Comparison of ENCODE assay signal across 8 mouse cellular contexts in the genomic region with DNA sequence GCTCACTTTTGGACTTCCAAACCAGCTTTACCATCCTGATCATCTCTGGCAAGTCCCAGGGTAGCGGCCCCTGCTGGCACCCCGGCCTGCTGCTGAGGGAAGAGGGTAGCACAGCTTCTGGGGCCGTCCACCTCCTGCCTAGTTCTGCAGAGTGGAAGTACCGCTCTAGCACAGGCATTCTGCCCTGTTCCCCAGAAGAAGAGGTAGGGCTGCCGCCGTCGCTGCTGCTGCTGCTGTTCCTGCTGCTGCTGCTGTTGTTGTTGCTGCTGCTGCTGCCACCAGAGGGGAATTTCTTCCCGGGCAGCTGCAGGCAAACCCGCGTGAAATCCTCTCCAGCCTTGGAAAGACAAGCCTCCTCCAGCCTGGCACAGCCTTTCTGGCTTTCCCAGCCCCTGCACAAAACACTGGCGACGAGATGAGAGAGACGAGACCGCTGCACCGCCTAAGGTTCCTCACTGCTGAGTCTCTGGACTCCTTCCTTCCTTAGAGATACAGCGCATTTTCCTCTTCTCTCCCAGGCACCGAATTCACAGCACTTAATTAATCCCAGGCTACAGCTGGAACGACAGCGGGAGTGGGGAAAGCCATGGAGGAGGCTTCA.
DNase-seq lines count a peak whose midpoint lies in the region; ATAC-seq and TF ChIP-seq lines count a peak whose summit lies in the region.

No protein-coding gene starts in this region.

- peak overlapping the region; percentile 58 for H3K4me3 ChIP-seq in embryonic facial prominence, embryonic 10.5 days
- H3K4me3 ChIP-seq in heart, embryonic 11.5 days (ENCODE audit: low read depth, low read length): peak overlapping the region; percentile 37
- peak overlapping the region; percentile 38 for H3K4me3 ChIP-seq in kidney, embryonic 14.5 days (ENCODE audit: low read length)
- H3K4me3 ChIP-seq in limb, embryonic 14.5 days (replicated peaks; ENCODE audit: low read length): peak overlapping the region; percentile 25
- H3K4me3 ChIP-seq in midbrain, embryonic 10.5 days: peak overlapping the region; percentile 51

- DNase-seq in adrenal gland, adult (ENCODE audit: inconsistent age in 2 of 2, low spot score in 1 of 2): peak; percentile 41 to 73
- DNase-seq in embryonic facial prominence, embryonic 10.5 days (ENCODE audit: low spot score): peak; percentile 68
- no peak for DNase-seq in limb, embryonic 14.5 days (ENCODE audit: low spot score)
- peak; percentile 64 for DNase-seq in midbrain, embryonic 10.5 days (ENCODE audit: low spot score)
- peak; percentile 21 for DNase-seq in skeletal muscle tissue, adult 2 months (ENCODE audit: low read depth, low spot score)
- DNase-seq in cerebellum, adult 8-10 months: no peak

- H3K27me3 ChIP-seq in embryonic facial prominence, embryonic 10.5 days (replicated peaks; ENCODE audit: low read depth, poor library complexity, severe bottlenecking): peaks cover 8% of the 10 kb centered on the region; the same call in 1 of the 2 replicates
- H3K27me3 ChIP-seq in heart, embryonic 11.5 days (ENCODE audit: control insufficient read depth, insufficient read depth, low read length): no peaks in the 10 kb centered on the region
- H3K27me3 ChIP-seq in kidney, embryonic 14.5 days (ENCODE audit: control insufficient read depth, insufficient read depth, low read length): no peaks in the 10 kb centered on the region
- no peaks in the 10 kb centered on the region for H3K27me3 ChIP-seq in limb, embryonic 14.5 days (ENCODE audit: control insufficient read depth, insufficient read depth, low read length)
- H3K27me3 ChIP-seq in midbrain, embryonic 10.5 days (ENCODE audit: low read depth, poor library complexity, severe bottlenecking): peaks cover 46% of the 10 kb centered on the region

- peaks cover 42% of the 10 kb centered on the region for H3K4me1 ChIP-seq in embryonic facial prominence, embryonic 10.5 days
- peaks cover 18% of the 10 kb centered on the region for H3K4me1 ChIP-seq in heart, embryonic 11.5 days (ENCODE audit: control insufficient read depth, insufficient read depth, low read length)
- peaks cover 21% of the 10 kb centered on the region for H3K4me1 ChIP-seq in kidney, embryonic 14.5 days (ENCODE audit: control insufficient read depth, insufficient read depth, low read length)
- peaks cover 25% of the 10 kb centered on the region for H3K4me1 ChIP-seq in limb, embryonic 14.5 days (ENCODE audit: control insufficient read depth, insufficient read depth, low read length)
- peaks cover 35% of the 10 kb centered on the region for H3K4me1 ChIP-seq in midbrain, embryonic 10.5 days

- H3K27ac ChIP-seq in embryonic facial prominence, embryonic 10.5 days (replicated peaks): peak overlapping the region; percentile 87
- H3K27ac ChIP-seq in heart, embryonic 11.5 days (ENCODE audit: low read depth, low read length): peak overlapping the region; percentile 46
- H3K27ac ChIP-seq in kidney, embryonic 14.5 days (ENCODE audit: low read depth, low read length): peak overlapping the region; percentile 59
- H3K27ac ChIP-seq in limb, embryonic 14.5 days (replicated peaks; ENCODE audit: low read depth, low read length): peak overlapping the region; percentile 35
- peak overlapping the region; percentile 81 for H3K27ac ChIP-seq in midbrain, embryonic 10.5 days (replicated peaks)

- H3K36me3 ChIP-seq in embryonic facial prominence, embryonic 10.5 days (replicated peaks): no peaks in the 10 kb centered on the region
- H3K36me3 ChIP-seq in heart, embryonic 11.5 days (ENCODE audit: control insufficient read depth, insufficient read depth, low read length): no peaks in the 10 kb centered on the region
- no peaks in the 10 kb centered on the region for H3K36me3 ChIP-seq in kidney, embryonic 14.5 days (ENCODE audit: control insufficient read depth, insufficient read depth, low read length)
- H3K36me3 ChIP-seq in limb, embryonic 14.5 days (ENCODE audit: control insufficient read depth, insufficient read depth, low read length): no peaks in the 10 kb centered on the region
- H3K36me3 ChIP-seq in midbrain, embryonic 10.5 days: no peaks in the 10 kb centered on the region

- peak overlapping the region; percentile 73 for H3K4me2 ChIP-seq in heart, embryonic 11.5 days
- peak overlapping the region; percentile 67 for H3K4me2 ChIP-seq in kidney, embryonic 14.5 days (replicated peaks; ENCODE audit: low read depth, low read length)
- H3K4me2 ChIP-seq in limb, embryonic 14.5 days (replicated peaks; ENCODE audit: low read depth, low read length, severe bottlenecking): peak overlapping the region; percentile 48

- H3K9ac ChIP-seq in heart, embryonic 11.5 days (ENCODE audit: low read depth, low read length): peak overlapping the region; percentile 72
- peak overlapping the region; percentile 59 for H3K9ac ChIP-seq in kidney, embryonic 14.5 days (ENCODE audit: low read depth, low read length)
- H3K9ac ChIP-seq in limb, embryonic 14.5 days (ENCODE audit: low read depth, low read length, severe bottlenecking): peak overlapping the region; percentile 40

- H3K9me3 ChIP-seq in embryonic facial prominence, embryonic 10.5 days: no peaks in the 10 kb centered on the region
- no peaks in the 10 kb centered on the region for H3K9me3 ChIP-seq in heart, embryonic 11.5 days (replicated peaks; ENCODE audit: control insufficient read depth, low read length)
- no peaks in the 10 kb centered on the region for H3K9me3 ChIP-seq in kidney, embryonic 14.5 days (ENCODE audit: control insufficient read depth, low read length)
- H3K9me3 ChIP-seq in limb, embryonic 14.5 days (ENCODE audit: control insufficient read depth, low read length): no peaks in the 10 kb centered on the region
- no peaks in the 10 kb centered on the region for H3K9me3 ChIP-seq in midbrain, embryonic 10.5 days (replicated peaks)

- 2% methylated on average over 19 of the region's 19 CpGs for WGBS in embryonic facial prominence, embryonic 10.5 days
- WGBS in heart, embryonic 11.5 days (ENCODE audit: insufficient replicate concordance): 2% methylated on average over 19 of the region's 19 CpGs
- 3% methylated on average over 19 of the region's 19 CpGs for WGBS in kidney, embryonic 14.5 days
- WGBS in limb, embryonic 14.5 days: 4% methylated on average over 19 of the region's 19 CpGs
- WGBS in midbrain, embryonic 10.5 days: under 1% methylated on average over 19 of the region's 19 CpGs

- ATAC-seq in heart, embryonic 11.5 days (replicated peaks; ENCODE audit: insufficient number of reproducible peaks, low FRiP score, low TSS enrichment): no peak
- ATAC-seq in kidney, embryonic 14.5 days (ENCODE audit: low FRiP score, low TSS enrichment): peak; percentile 81; the same call in 1 of the 2 replicates
- ATAC-seq in limb, embryonic 14.5 days (ENCODE audit: low FRiP score, low read depth): peak; percentile 50; the same call in 1 of the 2 replicates

- 0 out of 2 replicates have a peak, but pooled peaks have one; percentile 21 for TF ChIP-seq POLR2A in limb, embryonic 14.5 days (IDR thresholded peaks at IDR 0.05; ENCODE audit: borderline replicate concordance, extremely low read depth, insufficient read depth, insufficient read length)

Comparison
In these comparisons a context has a peak if more than half of its experiments do, and no peak if none do; other contexts are left out.
1. DNase-seq: peak in adrenal gland, adult (2 of 2), embryonic facial prominence, embryonic 10.5 days (single experiment), midbrain, embryonic 10.5 days (single experiment) and skeletal muscle tissue, adult 2 months (single experiment); none in limb, embryonic 14.5 days (single experiment) and cerebellum, adult 8-10 months (single experiment).
2. H3K27ac ChIP-seq: peak in every context shown above with its lines; median percentile 87 in embryonic facial prominence, embryonic 10.5 days; 81 in midbrain, embryonic 10.5 days; 59 in kidney, embryonic 14.5 days; 46 in heart, embryonic 11.5 days; 35 in limb, embryonic 14.5 days.
3. Peak in every context shown above with its lines, with median percentiles within 50 percentile points of each other: H3K4me3 ChIP-seq, H3K4me2 ChIP-seq and H3K9ac ChIP-seq.